Mouse (Mus musculus) erythroblast, adult 5-6 weeks (primary cell): ENCODE measurements at regions not wholly inside any gene's neighbourhood (a gene's known extent, or its start where the extent isn't known, plus 50 kb on each side); places are given as distances from the start of the nearest gene placed in this dataset.
A peak's percentile ranks its signal among the peaks of the same experiment; 100 is the strongest.

Experiments used
- ATAC-seq: replicated peaks from 2 replicates; pipeline ENCODE4 v1.8.0; 2016; ENCODE audit warnings: moderate number of reproducible peaks, mild to moderate bottlenecking, moderate TSS enrichment, inconsistent platforms; ENCODE audit not compliant: poor library complexity, low FRiP score, severe bottlenecking

DNA sequence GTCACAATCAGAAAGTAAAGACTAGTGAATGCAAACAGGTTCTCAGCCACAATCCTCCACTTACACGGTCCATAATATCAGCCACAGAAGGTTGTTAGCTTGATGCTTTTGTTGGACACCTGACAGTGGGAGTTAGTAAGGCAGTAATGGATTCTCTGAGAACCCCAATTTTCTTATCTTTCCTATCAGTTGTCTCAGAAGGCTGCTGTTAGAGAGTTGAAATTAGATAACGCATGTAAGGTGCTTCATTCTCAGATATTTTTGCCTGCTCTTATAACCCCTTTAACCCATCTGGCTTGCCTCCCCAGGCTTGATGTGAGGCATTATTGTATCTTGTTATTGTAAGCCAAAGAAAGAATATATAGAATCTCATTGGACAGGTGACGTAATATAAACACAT, 63.0 kb upstream of the Ube2e3 start:
- no peak for ATAC-seq

- ATAC-seq, result no peak
Observed at GRCm38 (mm10) chr2:78803543-78803942, 64.4 kb upstream of the Ube2e3 start.

- ATAC-seq, result no peak
Observed at GRCm38 (mm10) chr2:78795446-78795845, 72.5 kb upstream of the Ube2e3 start.

- peak; percentile 49; the same call in 1 of the 2 replicates for ATAC-seq
Observed at GRCm38 (mm10) chr2:78794734-78795133, 73.2 kb upstream of the Ube2e3 start.

DNA sequence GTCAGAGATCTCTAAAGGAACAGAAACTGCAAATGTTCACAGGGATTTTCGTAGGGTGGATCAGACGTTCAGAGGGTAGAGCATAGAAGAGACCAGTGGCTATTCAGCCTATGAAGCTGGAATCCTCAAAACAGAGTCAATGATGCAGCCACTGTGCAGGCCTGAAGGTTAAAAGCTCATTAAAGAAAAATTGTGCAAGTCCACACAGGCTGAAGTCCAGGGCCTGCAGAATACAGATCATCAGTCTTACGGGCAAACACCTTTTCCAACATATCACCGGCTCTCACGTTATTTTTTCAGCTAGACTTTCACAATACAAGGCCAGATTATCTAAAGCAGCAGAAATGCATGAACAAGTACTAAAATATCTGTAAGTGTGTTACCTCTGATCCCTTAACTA, 78.8 kb upstream of the Ube2e3 start:
- no peak for ATAC-seq

- no peak for ATAC-seq
Observed at GRCm38 (mm10) chr2:78788222-78788621, 79.7 kb upstream of the Ube2e3 start.

GRCm38 (mm10) chr2:78779949-78780348, 88.0 kb upstream of the Ube2e3 start:
- ATAC-seq, result no peak

GRCm38 (mm10) chr2:78777589-78777988, 90.3 kb upstream of the Ube2e3 start:
- no peak for ATAC-seq

GRCm38 (mm10) chr2:78754362-78754761, 113.6 kb upstream of the Ube2e3 start:
- ATAC-seq, result no peak

- ATAC-seq, result no peak
Observed at GRCm38 (mm10) chr2:78753918-78754317, 114.0 kb upstream of the Ube2e3 start.

- no peak for ATAC-seq
Observed at GRCm38 (mm10) chr2:78730161-78730560, 137.8 kb upstream of the Ube2e3 start.

GRCm38 (mm10) chr2:78726060-78726459, 141.9 kb upstream of the Ube2e3 start:
- no peak for ATAC-seq

- no peak for ATAC-seq
Observed at GRCm38 (mm10) chr2:78724416-78724815, 143.5 kb upstream of the Ube2e3 start.

DNA sequence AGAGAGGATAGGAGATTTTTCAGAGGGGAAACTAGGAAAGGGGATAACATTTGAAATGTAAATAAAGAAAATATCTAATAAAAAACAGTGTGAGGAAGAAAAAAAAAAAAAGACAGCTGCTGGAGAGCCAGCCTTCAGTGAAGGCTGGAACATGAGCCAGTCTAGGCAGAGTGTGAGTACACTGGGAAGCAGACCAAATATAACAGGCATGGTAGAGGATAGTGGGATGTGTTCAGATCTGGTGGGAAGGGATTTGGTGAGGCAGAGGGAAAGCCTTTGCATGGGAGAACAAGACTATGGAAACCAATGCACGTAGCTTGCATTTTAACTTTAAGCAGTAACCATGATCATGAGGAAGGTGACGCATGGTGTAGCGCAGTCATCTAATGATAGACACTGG, 144.5 kb upstream of the Ube2e3 start:
- no peak for ATAC-seq

DNA sequence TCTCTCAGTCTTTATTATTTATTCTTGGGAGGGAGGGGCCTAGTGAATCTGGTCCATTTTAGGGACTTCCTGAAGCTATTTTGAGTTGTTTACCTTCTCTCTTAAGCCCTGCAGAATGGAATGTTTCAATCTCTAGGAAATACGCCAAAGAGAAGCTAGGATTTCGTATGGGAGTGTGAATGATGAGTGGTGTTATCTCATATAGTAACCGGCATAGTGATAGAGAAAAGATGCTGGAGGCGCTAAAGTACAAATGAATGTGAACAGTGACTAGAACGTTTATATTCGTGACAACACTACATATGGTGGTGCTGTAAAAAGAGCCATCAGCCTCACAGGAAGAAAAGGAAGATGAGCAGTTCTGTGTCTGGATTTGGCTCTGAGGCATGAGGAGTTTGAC, 145.2 kb upstream of the Ube2e3 start:
- ATAC-seq, result no peak

DNA sequence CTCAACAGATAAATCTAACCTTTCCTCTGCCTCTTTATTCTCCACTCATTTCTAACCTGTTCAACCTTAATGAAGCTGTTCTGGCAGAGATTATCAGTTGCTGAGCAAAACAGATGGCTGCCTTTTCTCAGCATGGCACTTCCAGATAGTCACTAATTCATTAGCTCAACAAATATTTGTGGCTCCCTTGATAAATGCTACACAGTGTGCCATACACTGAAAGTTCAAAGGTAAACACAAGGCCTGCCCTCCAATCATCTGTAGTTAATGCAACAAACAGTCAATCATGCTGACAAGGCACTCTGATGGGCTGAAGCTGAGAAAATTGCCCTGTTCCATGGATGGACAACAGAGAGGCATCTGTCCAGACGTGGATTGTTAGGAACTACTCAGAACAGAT, 149.4 kb upstream of the Ube2e3 start:
- peak; percentile 82 for ATAC-seq

DNA sequence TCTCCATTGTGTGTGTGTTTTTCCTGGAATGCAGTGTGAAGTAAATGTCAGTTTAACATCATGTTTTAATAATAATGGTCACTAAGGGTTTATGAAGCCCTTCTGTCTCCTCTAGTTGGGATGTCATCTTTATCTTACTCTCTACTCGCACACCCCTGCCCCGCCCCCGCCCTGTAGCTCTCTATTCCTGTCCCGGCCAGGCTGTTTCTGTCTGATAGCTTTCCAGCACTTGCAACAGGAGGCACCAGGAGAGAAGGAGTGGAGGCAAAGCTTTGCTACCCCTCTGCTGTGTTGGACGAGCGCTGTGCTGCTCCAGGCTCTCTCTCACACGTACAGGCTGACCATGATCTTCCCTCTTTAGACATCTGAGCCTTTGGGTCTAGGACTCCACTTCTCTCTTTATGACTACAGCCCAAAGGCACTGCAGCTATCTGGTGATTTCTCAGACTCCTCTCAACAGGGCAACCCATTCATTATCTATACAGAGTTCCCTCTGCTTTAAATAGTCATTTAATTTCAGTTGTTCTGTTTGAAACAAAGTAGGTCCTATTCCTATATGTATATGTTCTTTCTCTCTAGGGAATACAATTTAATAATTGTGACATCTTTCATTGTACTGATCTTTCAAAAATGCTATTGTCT, 151.6 kb upstream of the Ube2e3 start:
- ATAC-seq, result peak; percentile 93

GRCm38 (mm10) chr2:78694851-78695250, 173.1 kb upstream of the Ube2e3 start:
- ATAC-seq, result no peak

DNA sequence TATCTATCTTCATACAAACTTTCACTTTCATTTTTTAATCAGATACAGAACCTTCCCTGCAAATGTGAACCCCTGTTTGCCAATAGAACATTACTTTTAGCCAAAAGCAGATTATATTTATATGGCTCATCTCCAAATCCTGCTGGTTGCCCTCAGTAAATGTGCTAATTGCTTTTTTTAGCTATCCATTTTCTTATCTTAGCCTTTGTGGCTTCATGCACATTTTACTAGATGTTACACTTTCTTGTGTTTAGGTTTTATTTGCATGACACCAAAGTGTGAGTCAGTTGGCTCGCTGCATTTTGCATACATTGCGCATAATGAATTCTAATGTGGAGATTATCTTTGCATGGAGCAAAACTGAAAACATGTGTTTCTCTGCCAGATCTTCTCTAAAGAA, 211.3 kb upstream of the Ube2e3 start:
- no peak for ATAC-seq

- ATAC-seq, result no peak
Observed at GRCm38 (mm10) chr2:78655156-78655855, 212.6 kb upstream of the Ube2e3 start.

GRCm38 (mm10) chr2:78651549-78651948, 216.4 kb upstream of the Ube2e3 start:
- no peak for ATAC-seq

GRCm38 (mm10) chr2:78640361-78640760, 227.6 kb upstream of the Ube2e3 start:
- no peak for ATAC-seq
